Mouse (Mus musculus) retina, embryonic 14.5 days (tissue): ENCODE results near the gene Metap1.

Experiments used
- DNase-seq: peaks from one replicate; pipeline ENCODE4 v3.0.0-alpha.2; 2015; ENCODE audit warnings: low spot score

Gene Metap1

GRCm38 (mm10) chr3:138489327-138490033 lies at the start of gene Metap1:
Gene Metap1 (minus strand): TSS chr3:138489515.
- DNase-seq: peak; percentile 96

DNA sequence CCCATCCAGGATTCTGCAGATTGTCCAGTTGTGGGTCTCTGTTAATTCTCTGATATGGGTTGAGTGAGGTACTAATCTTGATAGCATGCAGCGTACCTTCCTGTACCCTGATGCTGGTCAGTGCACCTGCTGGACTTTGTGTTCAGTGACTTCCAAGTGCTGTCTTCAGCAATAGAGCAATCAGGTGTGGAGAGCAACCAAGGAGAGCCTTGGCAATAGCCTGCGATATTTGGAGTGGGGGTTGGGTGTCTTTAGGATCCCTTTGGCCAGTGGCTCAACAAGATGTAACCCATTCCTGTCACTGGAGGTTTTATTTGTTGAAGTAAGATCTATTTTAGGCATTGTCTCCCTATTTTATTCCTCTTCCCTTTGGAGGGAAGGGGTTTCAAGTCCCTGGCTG lies 46.7 kb upstream of the Metap1 start:
- no peak for DNase-seq

DNA sequence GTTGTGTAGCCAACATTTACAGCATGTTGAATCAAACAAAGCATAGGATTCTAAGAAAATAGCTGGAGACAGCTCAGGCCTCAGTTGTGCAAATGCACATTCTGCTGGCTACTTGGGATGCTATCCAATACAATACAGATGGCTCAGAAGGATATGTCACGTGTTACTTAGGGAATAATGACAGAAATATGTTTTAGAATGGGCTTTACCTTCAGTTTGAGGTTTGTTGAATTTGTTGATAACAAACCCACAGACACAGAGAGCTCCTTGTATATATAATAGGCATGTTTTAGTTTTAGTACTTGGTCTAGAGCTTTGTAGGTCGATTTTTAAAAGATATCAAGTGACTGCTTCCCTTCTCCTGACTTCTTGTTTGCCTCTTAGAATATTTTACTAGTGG lies 43.4 kb upstream of the Metap1 start:
- DNase-seq: no peak

DNA sequence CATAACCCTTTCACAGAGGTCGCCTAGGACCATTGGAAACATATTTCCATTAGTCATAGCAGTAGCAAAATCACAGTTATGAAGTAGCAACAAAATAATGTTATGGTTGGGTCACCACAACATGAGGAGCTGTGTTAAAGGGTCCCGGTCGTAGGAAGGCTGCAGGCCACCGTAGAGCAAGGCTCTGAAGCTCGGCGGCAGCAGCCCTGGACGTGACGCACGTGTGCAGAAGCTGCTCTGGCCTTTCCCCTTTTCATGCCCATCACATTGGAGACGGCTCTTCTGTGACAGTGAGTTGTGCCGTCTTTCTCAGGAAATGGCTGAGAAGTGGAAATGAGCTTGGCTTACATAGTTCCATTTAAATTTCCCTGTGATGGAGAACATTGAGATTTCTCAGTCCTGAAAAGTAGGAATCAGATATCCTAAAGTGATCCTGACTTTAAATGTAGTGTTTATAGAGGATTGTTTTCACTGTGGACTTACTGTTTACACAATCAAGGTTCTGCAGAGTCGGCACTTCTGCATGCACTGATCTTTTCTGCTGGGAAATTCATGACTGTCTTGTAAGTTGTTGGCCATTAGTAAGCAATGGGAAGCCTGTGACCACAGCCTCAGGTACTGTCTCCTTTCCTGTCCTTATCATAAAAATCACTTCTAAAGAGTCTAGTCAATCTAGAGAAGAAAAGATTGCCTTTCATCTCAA lies 42.3 kb upstream of the Metap1 start:
- no peak for DNase-seq

DNA sequence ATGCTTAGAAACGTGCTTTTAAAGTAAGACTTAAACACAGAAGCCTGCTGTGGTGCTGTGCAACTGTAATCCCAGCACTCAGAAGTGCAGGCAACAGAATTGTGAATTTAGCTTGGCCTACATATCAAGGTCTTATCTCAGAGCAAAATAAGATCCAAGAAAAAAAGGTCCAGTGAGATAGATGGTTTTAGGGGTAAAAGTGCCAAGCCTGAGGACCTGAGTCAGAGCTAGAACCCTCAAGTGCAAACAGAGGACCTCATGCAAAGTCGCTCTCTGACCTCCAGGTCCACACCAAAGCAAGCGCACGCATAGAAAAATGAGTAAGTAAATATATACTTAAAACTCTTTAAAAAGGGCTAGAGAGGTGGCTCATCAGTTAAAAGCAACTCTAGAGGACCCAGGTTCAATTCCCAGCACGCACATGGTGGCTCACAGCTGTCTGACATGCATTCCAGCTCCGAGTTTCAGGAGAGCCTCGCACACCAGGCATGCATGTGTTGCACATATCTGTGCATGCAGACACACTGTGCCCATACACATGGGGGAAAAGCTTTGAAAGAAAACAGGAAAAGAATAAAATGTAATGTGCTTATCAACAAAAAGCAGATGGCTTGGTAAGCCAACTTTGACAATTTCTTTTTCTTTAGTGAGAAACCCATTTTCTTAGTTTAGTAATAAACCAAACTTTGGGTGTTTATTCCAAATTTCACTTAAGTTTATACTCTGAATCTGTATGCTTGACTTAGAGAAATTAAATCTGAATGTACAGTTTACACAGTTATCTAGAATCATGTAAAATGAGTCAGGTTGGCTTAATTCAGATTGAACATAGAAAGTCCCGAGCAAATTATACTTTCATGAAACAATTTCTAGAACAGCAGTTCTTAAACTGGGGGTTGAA lies 41.5 kb upstream of the Metap1 start:
- no peak for DNase-seq

GRCm38 (mm10) chr3:138528265-138528664 lies 39.0 kb upstream of the Metap1 start:
- no peak for DNase-seq

GRCm38 (mm10) chr3:138527667-138528231 lies 38.4 kb upstream of the Metap1 start:
- DNase-seq: peak; percentile 83

GRCm38 (mm10) chr3:138526916-138527666 lies 37.8 kb upstream of the Metap1 start:
- DNase-seq: peak; percentile 98

- DNase-seq: no peak
Observed at GRCm38 (mm10) chr3:138526073-138526915, 37.0 kb upstream of the Metap1 start, which contains the start of gene Eif4e. Gene Eif4e (plus strand): TSS chr3:138526179.

- no peak for DNase-seq
Observed at GRCm38 (mm10) chr3:138525494-138525893, 36.2 kb upstream of the Metap1 start.

GRCm38 (mm10) chr3:138523956-138524355 lies 34.6 kb upstream of the Metap1 start:
- no peak for DNase-seq

DNA sequence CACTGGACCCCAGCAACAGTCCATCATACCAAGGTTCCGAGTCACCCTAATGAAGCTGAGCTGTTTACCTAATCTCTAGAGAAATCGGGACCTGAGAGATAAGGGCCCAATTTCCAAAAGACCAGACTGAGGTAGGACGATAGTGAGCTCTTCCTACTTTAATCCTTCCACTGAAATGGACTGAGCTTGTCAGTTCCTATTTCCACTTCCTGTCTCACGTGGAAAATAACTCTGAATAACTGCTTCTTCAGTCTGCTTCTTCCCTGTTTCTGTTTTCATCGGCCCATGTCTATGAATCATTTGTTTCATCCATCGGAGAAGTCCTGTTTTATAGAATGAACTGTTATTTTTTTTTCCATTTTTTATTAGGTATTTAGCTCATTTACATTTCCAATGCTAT lies 29.9 kb upstream of the Metap1 start:
- DNase-seq: no peak

DNA sequence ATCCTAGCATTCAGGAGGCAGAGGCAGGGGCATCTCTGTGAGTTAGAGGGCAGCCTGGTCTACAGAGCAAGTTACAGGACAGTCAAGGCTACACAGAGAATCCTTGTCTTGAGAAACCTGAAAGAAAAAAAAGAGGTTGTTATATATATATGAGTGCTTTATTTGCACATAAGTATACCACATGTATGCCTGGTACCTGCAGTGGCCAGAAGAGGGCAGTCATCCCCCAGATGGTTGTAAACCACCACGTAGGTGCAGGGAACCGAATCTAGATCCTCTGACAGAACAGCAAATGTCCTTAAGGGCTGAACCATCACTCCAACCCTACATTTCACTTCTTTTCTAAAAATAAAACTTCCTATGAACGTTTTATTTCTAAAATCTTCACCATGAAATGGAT lies 28.6 kb upstream of the Metap1 start:
- DNase-seq: no peak

GRCm38 (mm10) chr3:138515656-138516370 lies 26.5 kb upstream of the Metap1 start:
- DNase-seq: no peak

- no peak for DNase-seq
Observed at GRCm38 (mm10) chr3:138514749-138515148, 25.4 kb upstream of the Metap1 start.

GRCm38 (mm10) chr3:138513243-138513642 lies 23.9 kb upstream of the Metap1 start:
- DNase-seq: peak; percentile 60

GRCm38 (mm10) chr3:138510471-138510870 lies 21.2 kb upstream of the Metap1 start:
- DNase-seq: no peak

- no peak for DNase-seq
Observed at GRCm38 (mm10) chr3:138509581-138509980, 20.3 kb upstream of the Metap1 start.

DNA sequence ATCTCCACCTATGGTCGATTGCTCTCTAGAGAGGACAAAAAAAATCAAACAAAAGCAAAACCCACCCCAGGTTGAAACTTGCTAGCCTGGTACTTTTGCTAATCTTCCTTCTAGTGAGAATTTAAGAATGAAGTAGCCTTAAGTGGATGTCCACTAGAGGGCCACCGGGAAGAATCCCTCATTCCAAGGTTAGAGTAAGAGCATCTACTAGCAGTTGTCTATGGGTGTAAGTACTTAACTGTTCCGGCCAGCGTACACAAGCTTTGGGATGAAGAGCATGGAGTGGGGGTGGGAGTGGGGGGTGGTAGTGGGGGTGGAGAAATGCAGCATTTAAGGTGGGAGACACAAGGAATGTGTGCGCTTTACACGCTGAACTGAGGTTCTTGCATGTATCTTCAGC lies 17.4 kb upstream of the Metap1 start:
- DNase-seq: peak; percentile 72

DNA sequence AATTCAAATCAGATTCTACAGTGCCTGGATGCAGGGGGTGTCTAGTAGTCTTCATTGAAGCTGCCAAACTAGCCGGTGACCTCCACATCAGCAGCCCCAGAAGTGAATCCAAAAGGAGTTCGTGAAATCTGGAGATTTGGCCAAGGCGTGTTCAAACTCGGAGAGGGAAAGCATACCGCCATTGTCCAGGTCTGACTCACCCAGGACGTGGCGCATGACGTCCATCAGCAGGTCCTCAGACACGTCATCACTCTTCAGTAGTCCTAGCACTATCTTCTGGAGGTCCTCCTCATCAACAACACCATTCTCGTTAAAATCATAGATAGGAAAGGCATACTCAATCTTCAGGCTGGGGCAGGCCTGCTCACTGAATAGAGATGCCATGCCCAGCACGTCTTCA lies 14.4 kb upstream of the Metap1 start:
- no peak for DNase-seq
